Mouse (Mus musculus) lung, adult 10 weeks (tissue): ENCODE measurements around the gene Egf. TPM values are rescaled to one million over a fixed set of nuclear protein-coding genes. Genes with fewer than 3 reads are reported as not detected.

Source experiments
- polyA plus RNA-seq: library from polyadenylated mRNA; stranded (reverse); fragments of 350-450 nt; fragmentation: Illumina TruSeq; extraction: RNeasy Lipid Tissue Mini Kit (QIAGEN cat#74804); gene quantifications from one replicate; pipeline ENCODE4 v1.2.3, GENCODE M21; 2014; ENCODE audit warnings: low read depth, low replicate concordance; ENCODE audit not compliant: insufficient read depth

Egf gene
- polyA plus RNA-seq = 0.54 TPM

GRCm38 (mm10) chr3:129754650-129755604 lies at the start of gene Egf:
Gene Egf, minus strand, starts transcription at chr3:129755316.

DNA sequence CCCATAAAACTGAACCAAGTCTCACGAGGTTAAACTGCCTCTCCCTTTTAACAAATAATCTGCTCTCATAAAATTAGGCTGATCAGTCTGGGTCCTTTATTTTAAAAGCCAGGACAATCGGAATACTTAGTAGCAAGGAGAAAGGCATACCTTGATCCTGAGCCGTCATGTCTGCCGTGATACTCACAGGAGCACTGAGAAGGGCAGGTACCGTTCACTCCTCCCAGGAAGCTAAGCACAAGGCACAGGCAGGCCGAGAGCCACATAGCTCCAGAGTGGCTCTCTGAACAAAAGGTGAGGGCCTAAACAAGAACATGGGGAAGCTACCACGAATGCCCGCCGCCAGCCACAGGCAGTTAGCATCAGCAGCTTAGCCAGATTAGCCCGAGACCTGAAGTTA lies 48.6 kb upstream of the Egf start, which contains the start of gene Lrit3:
Gene Lrit3 (minus strand): TSS at position 266 of the 400 bp plus-strand sequence.

Other genes starting within 250 kb of the Egf start
- gene Elovl6, start 223.0 kb downstream of the Egf start, polyA plus RNA-seq = 1.8 TPM
- not detected for gene Lrit3, start 48.7 kb upstream of the Egf start, polyA plus RNA-seq
- gene Rrh, start 67.3 kb upstream of the Egf start, polyA plus RNA-seq = not detected
- gene Gar1, start 76.1 kb upstream of the Egf start, polyA plus RNA-seq = 33.0 TPM
- gene Cfi, start 80.6 kb upstream of the Egf start, polyA plus RNA-seq = 0.43 TPM
- 19.5 TPM for gene Pla2g12a, start 123.3 kb upstream of the Egf start, polyA plus RNA-seq
- 30.2 TPM for gene Casp6, start 146.1 kb upstream of the Egf start, polyA plus RNA-seq
- 11.8 TPM for gene Mcub, start 214.9 kb upstream of the Egf start, polyA plus RNA-seq